Mouse (Mus musculus) heart, adult 9 months (tissue): Measurements from ENCODE around the gene Rhox1.
"Not testable (repeated sequence)": the region's sequence is repeated elsewhere in the genome, so short reads cannot be mapped to it uniquely, and the experiment has no call there.

Experiments used
- DNase-seq, 2 experiments: peaks; one replicate each; pipeline ENCODE4 v3.0.0; 2022; ENCODE audit warnings: low spot score in 2 of 2

Rhox1 gene

DNA sequence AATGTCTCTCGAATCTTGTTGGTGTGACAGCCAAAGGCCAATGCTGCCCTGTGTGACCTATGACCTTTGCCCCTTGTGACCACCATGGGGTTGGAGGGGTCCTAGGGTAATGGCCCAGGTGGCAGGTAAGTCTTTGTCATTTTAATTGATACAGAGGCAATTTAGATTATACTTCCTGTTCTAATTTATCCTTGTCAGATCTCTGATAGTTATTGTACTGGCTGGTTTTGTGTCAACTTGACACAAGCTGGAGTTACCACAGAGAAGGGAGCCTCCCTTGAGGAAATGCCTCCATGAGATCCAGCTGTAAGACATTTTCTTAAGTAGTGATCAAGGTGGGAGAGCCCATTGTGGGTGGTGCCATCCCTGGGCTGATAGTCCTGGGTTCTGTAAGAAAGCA is at the start of gene Rhox1:
Gene Rhox1 (minus strand): TSS at position 101 of the 400 bp plus-strand sequence.
- DNase-seq: not testable (repeated sequence)

DNA sequence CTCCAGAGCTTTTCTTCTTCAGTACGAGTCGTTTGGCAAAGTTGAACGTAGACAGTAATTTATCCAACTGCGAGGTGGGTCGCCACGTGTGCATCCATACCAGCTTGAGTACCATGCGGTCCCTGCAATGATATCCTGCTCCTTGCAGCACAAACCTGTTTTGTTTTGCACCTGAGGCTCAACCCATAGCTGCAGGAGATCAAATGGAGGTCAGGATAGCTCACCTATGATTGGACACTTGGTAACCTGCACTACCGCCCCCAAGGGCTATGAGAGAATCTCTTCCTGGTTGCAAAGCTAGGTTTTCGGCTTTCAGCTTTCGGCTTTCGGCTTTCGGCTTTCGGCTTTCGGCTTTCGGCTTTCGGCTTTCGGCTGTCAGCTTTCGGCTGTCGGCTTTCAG is 43.0 kb upstream of the Rhox1 start, which contains the start of gene Rhox4a:
Gene Rhox4a (plus strand): TSS at position 301 of the 400 bp plus-strand sequence.
- not testable (repeated sequence) for DNase-seq

- DNase-seq: not testable (repeated sequence)
These were observed 27.6 kb upstream of the Rhox1 start, which contains the start of gene Rhox3a for GRCm38 (mm10) chrX:37249619-37250018. Rhox3a (plus strand) TSS chrX:37249919.

- DNase-seq: not testable (repeated sequence)
These were observed 22.6 kb upstream of the Rhox1 start, which contains the start of gene Rhox2a for GRCm38 (mm10) chrX:37244676-37245075. Rhox2a (plus strand) TSS chrX:37244976.

- no peak for DNase-seq
These were observed 11.1 kb downstream of the Rhox1 start, which contains the start of gene Gm9 for GRCm38 (mm10) chrX:37210941-37211340. Gm9 (minus strand) TSS chrX:37211041.

GRCm38 (mm10) chrX:37198676-37199075 is 23.4 kb downstream of the Rhox1 start:
- no peak for DNase-seq

DNA sequence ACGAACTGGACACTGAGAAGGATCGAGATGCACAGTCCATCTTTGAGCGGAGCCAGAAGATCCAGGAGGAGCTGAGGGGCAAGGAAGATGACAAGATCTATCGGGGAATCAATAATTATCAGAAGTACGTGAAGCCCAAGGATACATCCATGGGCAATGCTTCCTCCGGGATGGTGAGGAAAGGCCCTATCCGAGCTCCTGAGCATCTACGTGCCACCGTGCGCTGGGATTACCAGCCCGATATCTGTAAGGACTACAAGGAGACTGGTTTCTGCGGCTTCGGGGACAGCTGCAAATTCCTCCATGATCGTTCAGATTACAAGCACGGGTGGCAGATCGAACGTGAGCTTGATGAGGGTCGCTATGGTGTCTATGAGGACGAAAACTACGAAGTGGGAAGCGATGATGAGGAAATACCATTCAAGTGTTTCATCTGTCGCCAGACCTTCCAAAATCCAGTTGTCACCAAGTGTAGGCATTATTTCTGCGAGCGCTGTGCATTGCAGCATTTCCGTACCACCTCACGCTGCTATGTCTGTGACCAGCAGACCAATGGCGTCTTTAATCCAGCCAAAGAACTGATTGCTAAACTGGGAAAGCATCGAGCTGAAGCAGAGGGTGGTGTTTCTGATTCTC is 30.2 kb downstream of the Rhox1 start:
- DNase-seq: no peak

GRCm38 (mm10) chrX:37191105-37191743 is 30.8 kb downstream of the Rhox1 start, which contains the start of the genes Ndufa1 and Rnf113a1:
Ndufa1 (minus strand) TSS chrX:37191163.
Rnf113a1 (plus strand) TSS chrX:37191245.
- peak; percentile 70 to 78 for DNase-seq

DNA sequence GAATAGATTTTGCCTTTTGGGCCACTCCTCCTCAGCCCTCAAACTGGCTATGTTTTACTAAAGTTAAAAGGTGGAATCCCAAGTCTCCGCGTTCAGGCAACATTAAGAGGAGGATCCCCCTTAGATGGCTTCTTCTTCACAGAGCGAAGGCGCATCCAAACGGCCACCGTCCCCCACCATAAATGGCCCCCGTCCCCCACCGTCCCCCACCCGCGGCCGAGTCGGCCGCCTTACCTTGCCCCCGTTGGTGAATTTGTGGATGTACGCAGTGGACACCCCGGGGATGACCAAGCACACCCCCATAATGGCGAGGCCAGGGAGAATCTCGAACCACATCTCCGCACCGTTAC is 31.3 kb downstream of the Rhox1 start:
- DNase-seq: no peak

DNA sequence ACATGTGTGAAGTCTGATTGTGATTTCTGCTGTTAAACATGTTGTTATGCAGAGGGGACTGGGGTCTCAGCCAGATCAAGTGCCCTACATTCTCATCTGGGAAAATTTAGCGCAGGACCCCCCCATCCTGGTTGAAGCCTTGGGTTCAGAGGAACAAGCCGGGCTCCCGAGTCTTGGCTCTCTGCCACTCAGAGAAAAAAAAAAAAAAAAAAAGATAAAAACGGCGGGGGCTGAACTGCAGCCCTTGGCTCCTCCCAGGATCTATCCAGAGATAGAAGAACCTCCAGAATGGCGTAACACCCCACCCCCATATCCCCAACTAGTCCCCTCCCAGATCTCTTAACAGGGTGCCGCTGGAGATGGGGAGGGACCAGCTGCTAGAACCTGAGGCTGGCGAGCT is 37.7 kb downstream of the Rhox1 start:
- not testable (repeated sequence) for DNase-seq

DNA sequence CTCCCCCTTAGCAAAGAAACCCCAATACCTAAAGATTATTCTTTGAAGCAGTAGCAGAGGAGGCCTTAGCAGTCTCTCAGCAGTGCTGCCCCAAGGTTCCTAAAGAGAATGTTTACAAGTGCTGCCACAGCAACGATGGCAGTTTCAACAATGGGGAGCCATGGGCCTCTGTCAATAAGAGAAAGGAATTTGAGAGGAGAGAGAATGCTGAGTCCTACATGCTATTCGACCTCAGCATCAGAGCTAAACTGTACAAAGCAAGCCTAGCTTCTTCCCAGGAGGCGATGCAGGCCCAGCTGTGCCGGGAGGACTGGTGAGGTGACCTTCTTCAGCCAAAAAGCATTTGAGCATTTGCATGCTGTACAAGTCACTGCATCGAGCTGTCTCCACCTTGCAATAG is 53.3 kb downstream of the Rhox1 start, which contains the start of gene Akap14:
Gene Akap14 (minus strand): TSS at position 101 of the 400 bp plus-strand sequence.
- no peak for DNase-seq

- peak; percentile 1 to 24 for DNase-seq
These were observed 55.0 kb downstream of the Rhox1 start for GRCm38 (mm10) chrX:37167085-37167484.
